Mouse (Mus musculus): ENCODE results near the gene Ptprg.

DNA sequence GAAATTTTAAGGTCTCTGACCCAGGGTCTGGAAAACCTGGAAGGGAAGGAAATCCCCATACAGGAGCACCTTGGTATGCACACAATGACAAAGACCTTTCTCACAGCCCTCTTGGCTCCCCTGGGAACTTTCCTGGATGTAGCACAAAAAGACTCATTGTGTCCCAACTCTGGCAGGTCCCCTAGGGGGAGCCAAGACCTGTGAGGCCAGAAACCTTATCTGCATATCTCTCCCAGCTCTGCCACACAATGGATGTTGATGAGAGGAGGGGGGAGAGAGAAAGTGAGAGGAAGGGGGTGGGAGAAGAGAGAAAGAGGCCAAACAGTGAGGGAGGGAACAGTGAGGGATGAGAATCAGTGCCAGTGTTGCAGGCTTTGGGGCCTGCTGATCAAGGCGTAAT lies 18.9 kb upstream of the Ptprg start:
- no peak for TF ChIP-seq CTCF (IDR thresholded peaks at IDR 0.05; ENCODE audit: control insufficient read depth, insufficient read depth, insufficient read length)
- no peak for TF ChIP-seq CEBPB (IDR thresholded peaks at IDR 0.05; ENCODE audit: low read depth)
- no peak for TF ChIP-seq USF1 (IDR thresholded peaks at IDR 0.05; ENCODE audit: low read depth)
- no peak for TF ChIP-seq MAX (IDR thresholded peaks at IDR 0.05)
- no peak for TF ChIP-seq MYOD1 (IDR thresholded peaks at IDR 0.05; ENCODE audit: control insufficient read depth, insufficient read length, low read depth)
- no peak for TF ChIP-seq MYOG (IDR thresholded peaks at IDR 0.05; ENCODE audit: control insufficient read depth, extremely low read depth, insufficient read length)
- TF ChIP-seq FOSL1 (IDR thresholded peaks at IDR 0.05; ENCODE audit: insufficient read depth, low read length, poor library complexity, severe bottlenecking) = no peak

Measured in C2C12 (cell line).